Mouse (Mus musculus) telencephalon, adult 2 months (tissue): ENCODE data around the gene Sephs2.

Source experiments
- DNase-seq: peaks from one replicate; pipeline ENCODE4 v3.0.0-alpha.2; 2011; ENCODE audit warnings: low read depth, low spot score

The Sephs2 gene

DNA sequence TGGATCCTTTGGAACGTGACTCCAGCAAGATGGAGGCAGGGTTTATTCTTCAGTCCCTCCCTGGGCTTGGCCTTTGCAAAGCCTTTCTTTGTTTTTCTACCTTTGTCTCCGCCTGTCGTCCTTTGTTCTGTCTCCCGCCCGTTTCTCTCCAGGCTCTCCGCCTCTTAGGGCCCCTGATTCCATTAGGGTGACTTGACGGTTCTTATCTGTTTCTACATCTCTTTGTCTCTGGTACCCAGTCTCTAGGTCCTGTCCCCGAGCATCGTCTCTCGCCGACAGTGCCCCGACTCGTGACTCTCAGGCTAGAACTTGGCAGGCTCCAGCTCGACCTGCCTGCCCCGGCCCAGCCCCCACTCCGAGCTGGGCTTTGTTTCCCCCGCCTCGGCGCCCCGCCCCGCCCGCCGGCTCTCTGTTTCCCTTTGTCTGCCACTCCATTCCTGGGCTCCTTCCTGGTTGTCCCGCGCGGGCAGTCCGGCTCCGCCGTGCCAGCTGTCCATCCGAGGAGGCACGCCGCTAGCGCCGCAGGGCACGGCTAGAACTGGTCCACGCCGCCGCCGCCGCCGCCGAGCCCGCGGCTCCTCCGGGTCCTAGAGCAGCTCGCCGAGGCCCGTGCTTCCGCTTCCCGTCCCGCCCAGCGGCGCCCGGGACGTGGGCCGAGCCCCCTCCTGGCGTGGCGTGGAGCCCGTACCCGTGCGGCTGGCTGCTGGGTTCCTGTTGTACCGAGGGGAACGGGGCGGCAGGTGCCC, 41.1 kb downstream of the Sephs2 start, which contains the start of the genes Zfp553 and Sept1:
Gene Zfp553, plus strand, starts transcription at position 440 of the 746 bp plus-strand sequence.
Gene Sept1, minus strand, starts transcription at position 509 of the 746 bp plus-strand sequence.
- DNase-seq: peak; percentile 60

DNA sequence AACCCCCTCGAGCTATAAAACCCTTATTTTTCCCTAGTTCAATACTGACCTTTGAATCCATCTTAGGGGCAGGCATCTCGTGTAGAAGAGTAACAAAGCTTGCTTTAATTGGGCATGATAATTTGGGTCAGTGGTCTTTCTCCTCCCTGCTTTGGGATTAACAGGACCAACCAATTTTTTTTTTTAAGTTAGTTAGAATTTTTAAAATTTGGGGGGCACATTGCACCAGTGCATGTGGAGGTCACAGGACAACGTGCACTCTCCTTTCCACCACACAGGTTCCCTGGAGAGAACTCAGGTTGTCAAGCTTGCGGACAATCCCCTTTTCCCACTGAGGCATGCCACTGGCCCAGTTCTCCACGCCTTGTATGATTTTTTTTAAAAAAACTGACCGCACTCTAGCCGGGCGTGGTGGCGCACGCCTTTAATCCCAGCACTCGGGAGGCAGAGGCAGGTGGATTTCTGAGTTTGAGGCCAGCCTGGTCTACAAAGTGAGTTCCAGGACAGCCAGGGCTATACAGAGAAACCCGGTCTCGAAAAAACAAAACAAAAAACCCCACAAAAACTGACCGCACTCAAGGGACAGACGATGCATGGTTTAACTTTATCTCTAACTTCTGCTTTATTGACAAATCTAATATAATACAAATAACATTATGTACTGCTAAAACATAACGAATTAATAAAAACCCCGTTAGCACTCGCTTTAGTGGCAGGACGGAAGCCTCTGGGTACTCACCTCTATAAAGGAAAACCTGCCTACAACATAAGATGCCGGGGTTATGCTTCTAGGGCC, 41.8 kb downstream of the Sephs2 start:
- DNase-seq: no peak

DNA sequence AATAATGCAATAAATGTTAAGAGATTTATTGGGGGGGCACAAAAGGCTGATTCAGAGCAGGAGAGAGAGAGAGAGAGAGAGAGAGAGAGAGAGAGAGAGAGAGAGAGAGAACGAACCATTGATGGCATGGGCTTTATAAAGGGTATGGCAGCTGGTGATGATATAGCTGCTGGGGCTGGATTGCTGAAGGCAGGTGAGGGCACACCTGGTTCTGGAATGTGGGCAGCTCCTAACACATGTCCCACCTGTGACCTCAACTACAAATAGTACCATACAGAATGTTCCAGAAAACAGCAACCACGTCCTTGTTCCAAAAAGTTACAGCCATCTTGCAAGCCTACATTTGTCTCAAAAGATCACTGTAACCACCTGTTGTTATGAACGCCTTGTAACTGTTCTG, 42.5 kb downstream of the Sephs2 start:
- DNase-seq: no peak

DNA sequence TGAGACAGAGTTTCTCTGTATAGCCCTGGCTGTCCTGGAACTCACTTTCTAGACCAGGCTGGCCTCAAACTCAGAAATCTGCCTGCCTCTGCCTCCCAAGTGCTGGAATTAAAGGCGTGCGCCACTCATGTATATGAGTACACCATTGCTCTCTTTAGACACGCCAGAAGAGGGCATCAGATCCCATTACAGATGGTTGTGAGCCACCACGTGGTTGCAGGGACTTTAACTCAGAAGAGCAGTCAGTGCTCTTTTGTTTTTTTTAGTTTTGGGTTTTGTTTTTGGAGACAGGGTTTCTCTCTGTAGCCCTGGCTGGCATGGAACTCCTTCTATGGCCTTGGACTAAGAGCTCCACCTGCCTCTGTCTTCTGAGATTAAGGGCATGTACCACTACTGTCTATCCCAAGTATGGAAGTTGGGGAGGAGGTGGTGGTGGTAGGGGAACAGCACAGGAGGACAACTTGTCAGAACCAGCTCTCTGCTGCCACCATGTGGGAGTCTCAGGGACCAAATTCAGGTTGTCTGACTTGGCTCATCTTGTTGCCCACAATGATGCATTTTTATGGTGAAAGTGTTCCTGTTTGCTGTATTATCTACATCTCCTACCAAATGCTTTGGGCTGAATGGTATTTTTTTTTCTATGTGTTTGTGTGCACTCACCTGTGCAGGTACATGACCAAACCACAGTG, 45.1 kb downstream of the Sephs2 start:
- peak; percentile 64 for DNase-seq

DNA sequence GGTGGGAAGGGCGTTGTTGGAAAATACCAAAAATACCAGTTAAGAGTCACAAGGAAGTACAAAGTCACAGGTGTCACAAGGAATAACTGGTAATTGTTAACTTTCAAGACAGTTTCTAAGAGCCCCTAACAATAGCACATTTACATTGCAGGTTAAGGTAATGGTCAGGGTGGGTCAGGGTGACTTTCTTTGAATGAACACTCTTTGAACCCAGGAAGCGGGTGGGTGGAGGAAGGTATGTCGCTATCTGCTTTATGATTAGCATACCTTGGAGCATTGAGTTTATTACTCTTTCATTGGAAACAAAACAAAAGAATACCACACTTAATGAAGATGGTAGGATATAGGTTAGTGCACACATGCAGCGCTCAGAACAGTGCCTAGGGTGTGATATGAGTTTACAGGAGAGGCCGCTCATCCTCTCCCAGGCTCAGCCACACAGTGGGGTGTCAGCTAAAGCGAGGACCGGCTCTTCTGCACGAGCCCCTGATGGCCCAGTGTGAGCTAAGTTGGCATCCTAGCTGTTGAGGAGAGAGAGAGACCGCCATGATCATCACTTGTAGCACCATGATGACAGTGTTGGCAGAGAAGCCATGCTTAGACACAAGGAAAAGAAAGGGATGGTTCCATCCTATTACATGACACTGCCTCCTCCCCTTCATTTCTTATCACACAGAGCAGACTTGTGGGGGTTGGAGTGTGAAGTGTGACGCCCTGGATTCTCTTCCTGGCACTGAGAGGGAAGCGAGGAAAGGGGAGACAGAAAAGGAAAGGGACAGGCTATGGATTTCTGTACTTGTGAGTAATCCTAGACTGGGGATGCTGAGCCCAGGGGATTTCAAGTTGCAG, 48.5 kb downstream of the Sephs2 start:
- DNase-seq: peak; percentile 33

DNA sequence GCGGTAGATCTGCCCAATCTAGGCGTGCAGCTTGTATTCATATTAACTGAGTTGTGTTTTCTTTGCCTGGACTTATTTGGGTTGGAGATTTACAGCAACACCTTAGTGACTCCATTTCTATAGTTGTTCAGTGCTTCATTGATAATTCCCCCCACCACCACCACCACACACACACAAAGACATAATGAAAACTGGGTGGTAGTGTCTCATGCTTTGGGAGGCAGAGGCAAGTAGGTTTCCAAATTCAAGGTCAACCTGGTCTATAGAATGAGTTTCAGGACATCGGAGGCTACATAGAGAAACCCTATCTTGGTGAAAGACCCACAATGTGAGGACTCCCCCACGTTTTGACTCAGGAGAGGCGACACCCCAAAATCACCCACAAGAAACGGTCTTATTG, 49.2 kb downstream of the Sephs2 start:
- no peak for DNase-seq

DNA sequence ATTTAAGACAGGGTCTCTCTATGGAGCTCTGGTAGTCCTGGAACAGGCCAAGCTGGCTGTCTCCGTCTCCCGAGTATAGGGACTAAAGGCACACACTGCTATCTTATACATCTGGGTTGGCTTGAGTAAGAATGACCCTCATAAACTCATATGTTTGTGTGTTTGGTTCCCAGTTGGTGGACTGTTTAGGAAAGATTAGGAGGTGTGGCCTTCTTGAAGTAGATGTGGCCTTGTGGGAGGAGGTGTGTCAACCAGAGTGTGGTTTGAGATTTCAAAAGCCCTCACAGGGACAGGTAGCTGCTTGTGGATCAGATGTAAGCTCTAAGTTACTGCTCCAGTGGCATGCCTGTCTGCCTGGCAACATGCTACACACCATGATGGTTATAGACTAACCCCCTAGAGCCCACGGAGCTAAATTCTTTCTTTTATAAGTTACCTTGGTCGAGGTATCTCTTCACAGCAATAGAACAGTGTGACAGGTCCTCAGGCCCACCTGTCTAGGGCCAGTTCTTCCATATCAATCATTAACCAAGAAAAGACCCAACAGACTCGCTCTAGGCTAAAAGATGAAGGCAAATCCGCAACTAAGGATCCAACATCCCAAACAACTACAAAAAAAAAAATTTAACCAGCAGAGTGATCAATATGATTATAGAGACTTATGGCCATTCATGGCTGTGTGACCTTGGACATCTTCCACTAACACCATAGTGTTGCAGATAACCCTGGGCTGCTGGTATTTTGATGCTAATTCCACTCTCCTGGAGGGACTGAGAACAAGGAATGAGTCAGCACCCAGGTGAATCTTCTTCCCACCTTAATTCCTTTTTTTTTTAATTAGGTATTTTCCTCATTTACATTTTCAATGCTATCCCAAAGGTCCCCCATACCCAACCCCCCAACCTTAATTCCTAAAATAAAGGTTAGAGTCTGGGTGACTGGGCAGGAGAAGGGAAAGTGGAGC, 50.1 kb downstream of the Sephs2 start:
- DNase-seq: no peak

DNA sequence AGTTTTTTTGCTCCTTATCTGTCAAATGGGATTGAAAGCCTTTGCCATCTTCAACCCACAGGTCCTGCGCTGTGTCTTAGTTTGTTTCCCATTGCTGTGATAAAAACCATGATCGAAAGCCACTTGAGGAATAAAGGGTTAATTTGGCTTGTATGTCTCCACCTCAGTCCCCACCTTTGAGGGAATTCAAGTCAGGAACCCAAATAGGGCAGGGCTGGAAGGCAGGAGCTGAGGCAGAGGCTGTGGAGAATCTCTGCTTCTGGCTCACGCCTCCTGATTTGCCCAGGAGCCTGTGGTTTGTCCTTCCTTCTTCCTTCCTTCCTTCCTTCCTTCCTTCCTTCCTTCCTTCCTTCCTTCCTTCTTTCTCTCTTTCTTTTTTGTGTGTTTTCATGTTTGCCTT, 50.7 kb downstream of the Sephs2 start:
- DNase-seq: no peak
